32 mouse cellular contexts compared by ENCODE assay signal in the genomic region with DNA sequence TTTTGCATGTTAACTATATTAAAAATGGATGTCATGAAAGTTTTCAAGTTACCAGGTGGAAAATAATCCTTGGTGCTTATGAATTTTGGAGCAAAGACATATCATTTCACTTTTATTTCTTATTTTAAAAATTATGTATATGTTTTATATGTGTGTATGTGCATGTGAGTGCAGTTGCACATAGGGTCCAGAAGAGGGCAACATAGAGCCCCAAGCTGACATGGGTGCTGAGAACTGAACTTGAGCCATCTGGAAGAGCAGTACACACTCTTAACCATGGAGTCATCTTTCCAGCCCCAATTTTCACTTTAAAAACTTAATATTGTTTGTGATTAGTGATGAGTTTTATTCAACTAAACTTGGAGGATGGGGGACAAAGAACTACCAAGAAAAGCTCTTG.
DNase-seq lines count a peak whose midpoint lies in the region; TF ChIP-seq lines count a peak whose summit lies in the region.
"Had no signal": no experiment of that assay in that cellular context is flagged by ENCODE, and none has a peak within 500 bp of the region (broad histone marks: within the 10 kb centered on the region; RNA-seq: fewer than 3 reads in every experiment).

No protein-coding gene starts in this region.

- no peak overlapping the region for H3K4me3 ChIP-seq in layer of hippocampus, adult 2 months
- H3K4me3 ChIP-seq in testis, adult 2 months (ENCODE audit: control insufficient read depth, low read depth, low read length) = no peak overlapping the region
- H3K4me3 ChIP-seq: embryonic facial prominence, embryonic 10.5 days; embryonic facial prominence, embryonic 15.5 days; forebrain, embryonic 12.5 days; heart, embryonic 10.5 days; heart, embryonic 15.5 days; hindbrain, embryonic 12.5 days; limb, embryonic 13.5 days; liver, embryonic 13.5 days; lung, embryonic 15.5 days; neural tube, embryonic 13.5 days; stomach, embryonic 15.5 days had no signal

- no peaks in the 10 kb centered on the region for H3K27me3 ChIP-seq in testis, adult 2 months (ENCODE audit: control insufficient read depth, insufficient read depth, low read length)
- H3K27me3 ChIP-seq: embryonic facial prominence, embryonic 15.5 days; forebrain, embryonic 12.5 days; heart, embryonic 15.5 days; hindbrain, embryonic 12.5 days; limb, embryonic 13.5 days; liver, embryonic 13.5 days; lung, embryonic 15.5 days; neural tube, embryonic 13.5 days; stomach, embryonic 15.5 days had no signal

- no peaks in the 10 kb centered on the region for H3K4me1 ChIP-seq in testis, adult 2 months (ENCODE audit: control insufficient read depth, insufficient read depth, low read length)
- H3K4me1 ChIP-seq: embryonic facial prominence, embryonic 15.5 days; forebrain, embryonic 12.5 days; heart, embryonic 10.5 days; heart, embryonic 15.5 days; hindbrain, embryonic 12.5 days; liver, embryonic 13.5 days; neural tube, embryonic 13.5 days; stomach, embryonic 15.5 days had no signal

- no peak overlapping the region for H3K27ac ChIP-seq in layer of hippocampus, adult 2 months
- no peak overlapping the region for H3K27ac ChIP-seq in testis, adult 2 months (ENCODE audit: control insufficient read depth, insufficient read depth, low read depth, low read length)
- H3K27ac ChIP-seq: embryonic facial prominence, embryonic 10.5 days; embryonic facial prominence, embryonic 15.5 days; forebrain, embryonic 12.5 days; heart, embryonic 10.5 days; heart, embryonic 15.5 days; hindbrain, embryonic 12.5 days; limb, embryonic 13.5 days; liver, embryonic 13.5 days; lung, embryonic 15.5 days; neural tube, embryonic 13.5 days; stomach, embryonic 15.5 days had no signal

- DNase-seq in layer of hippocampus, adult 2 months (ENCODE audit: low spot score in 2 of 2) = no peak
- no peak for DNase-seq in layer of hippocampus, postnatal 36 days
- no peak for DNase-seq in testis, postnatal 10 days (ENCODE audit: low spot score)
- peak; percentile 11 for DNase-seq in R1 (ENCODE audit: low read depth, low spot score)
- DNase-seq in thymus, postnatal 36 days = no peak
- no peak for DNase-seq in urinary bladder, postnatal 4 days (ENCODE audit: low spot score in 2 of 2)
- DNase-seq: adrenal gland, adult 2 months; adrenal gland, postnatal 36 days; cerebellum, adult 8-10 months; cerebellum, postnatal 25 days; forebrain, postnatal 0 days; gastrocnemius, postnatal 10 days; heart, postnatal 36 days; kidney, adult 11 months; kidney, postnatal 14 days; liver, embryonic 13.5 days; lung, postnatal 36 days; right cerebral cortex, postnatal 14 days; thymus, adult 2 months; thymus, postnatal 4 days had no signal

- no peaks in the 10 kb centered on the region for H3K36me3 ChIP-seq in testis, adult 2 months (ENCODE audit: control insufficient read depth, insufficient read depth, low read length)
- H3K36me3 ChIP-seq: embryonic facial prominence, embryonic 10.5 days; embryonic facial prominence, embryonic 15.5 days; forebrain, embryonic 12.5 days; G1E; heart, embryonic 10.5 days; heart, embryonic 15.5 days; hindbrain, embryonic 12.5 days; limb, embryonic 13.5 days; liver, embryonic 13.5 days; lung, embryonic 15.5 days; neural tube, embryonic 13.5 days; stomach, embryonic 15.5 days had no signal

- TF ChIP-seq CTCF in layer of hippocampus, adult 2 months (conservative IDR thresholded peaks at IDR 0.05) = peak; percentile 53
- peak; percentile 38; the same call in 1 of the 2 replicates for TF ChIP-seq CTCF in testis, adult 2 months (IDR thresholded peaks at IDR 0.05; ENCODE audit: control insufficient read depth, insufficient read depth, insufficient replicate concordance, low read depth, low read length)

- no peak for TF ChIP-seq POLR2A in testis, adult 2 months (IDR thresholded peaks at IDR 0.05; ENCODE audit: control insufficient read depth, low read depth, low read length)
